Mouse (Mus musculus) lung, embryonic 15.5 days (tissue): Measurements from ENCODE around the gene Med19. TPM values are rescaled to one million over a fixed set of nuclear protein-coding genes. Genes with fewer than 3 reads are reported as not detected.

Experiments
- ATAC-seq: fragments of 200-750 bp; cut with Nextera tagmentation; 2 replicates; pipeline ENCODE4 v1.8.0; 2017; ENCODE audit warnings: moderate number of reproducible peaks, borderline replicate concordance; ENCODE audit not compliant: low FRiP score, low TSS enrichment; ENCODE audit errors: extremely low read depth
- H3K27ac ChIP-seq: fragments of 300-500 bp; sonication (generic); 2 replicates; pipeline ENCODE4 v1.5.1; 2015; ENCODE audit warnings: moderate library complexity, mild to moderate bottlenecking, inconsistent platforms
- H3K27me3 ChIP-seq: fragments of 300-500 bp; sonication (generic); 2 replicates; pipeline ENCODE4 v1.6.1; 2015; ENCODE audit warnings: inconsistent platforms
- H3K36me3 ChIP-seq: fragments of 300-500 bp; sonication (generic); 2 replicates; pipeline ENCODE4 v1.6.1; 2015; ENCODE audit warnings: inconsistent platforms
- H3K4me1 ChIP-seq: fragments of 300-500 bp; sonication (generic); 2 replicates; pipeline ENCODE4 v1.6.1; 2015; ENCODE audit warnings: inconsistent platforms
- H3K4me2 ChIP-seq: fragments of 300-500 bp; sonication (generic); 2 replicates; pipeline ENCODE4 v1.6.1; 2015; ENCODE audit warnings: inconsistent platforms, mild to moderate bottlenecking, moderate library complexity
- H3K4me3 ChIP-seq: fragments of 300-500 bp; sonication (generic); 2 replicates; pipeline ENCODE4 v1.5.1; 2015; ENCODE audit warnings: mild to moderate bottlenecking, inconsistent platforms
- H3K9ac ChIP-seq: fragments of 300-500 bp; sonication (generic); 2 replicates; pipeline ENCODE4 v1.6.1; 2015; ENCODE audit warnings: inconsistent platforms
- H3K9me3 ChIP-seq: fragments of 300-500 bp; sonication (generic); 2 replicates; pipeline ENCODE4 v1.6.1; 2016; ENCODE audit warnings: inconsistent platforms
- WGBS: fragments of 180-500 bp; shearing (Covaris S2); methylation state at CpG from one replicate; pipeline ENCODE4 v1.1.7; 2015; 5-methylcytosine and 5-hydroxymethylcytosine counted together
- polyA plus RNA-seq: library from polyadenylated mRNA; unstranded; fragments of >200 nt; fragmentation: Nextera tagmentation; extraction: Ambion mirVana; gene quantifications from 2 replicates; pipeline ENCODE4 v1.2.1, GENCODE M21; 2015

Gene Med19
- polyA plus RNA-seq, 1 experiment from 2014 or later = 38.0 TPM

GRCm38 (mm10) chr2:84737451-84737925 is 59.3 kb downstream of the Med19 start:
- 3% methylated on average over 8 of the region's 8 CpGs for WGBS

More at GRCm38 (mm10) chr2:84737451-84737925, 59.3 kb downstream of the Med19 start:
- ATAC-seq = peak; percentile 28
- H3K36me3 ChIP-seq = peaks cover 6% of the 10 kb centered on the region
- peak overlapping the region; percentile 40 for H3K4me2 ChIP-seq
- H3K9me3 ChIP-seq = no peaks in the 10 kb centered on the region
- no peak overlapping the region for H3K9ac ChIP-seq
- no peak overlapping the region; the same call in 1 of the 2 replicates for H3K4me3 ChIP-seq
- H3K27ac ChIP-seq = peak overlapping the region; percentile 71
- peaks cover 16% of the 10 kb centered on the region; the same call in 1 of the 2 replicates for H3K27me3 ChIP-seq
- peaks cover 83% of the 10 kb centered on the region for H3K4me1 ChIP-seq

Other genes starting within 250 kb of the Med19 start
- gene Tfpi, start 201.6 kb upstream of the Med19 start, polyA plus RNA-seq = 61.3 and 64.5 TPM in 2 replicates
- gene Ctnnd1, start 27.6 kb upstream of the Med19 start, polyA plus RNA-seq = 61.5 and 66.0 TPM in 2 replicates
- gene Btbd18, start 19.3 kb upstream of the Med19 start, polyA plus RNA-seq = 0.13 and 0.22 TPM in 2 replicates
- gene Selenoh, start 7.6 kb upstream of the Med19 start, polyA plus RNA-seq = 356 and 375 TPM in 2 replicates
- gene Gm28635, start 361 bp upstream of the Med19 start, polyA plus RNA-seq = not detected in 2 replicates
- gene Tmx2, start 738 bp downstream of the Med19 start, polyA plus RNA-seq = 118 and 121 TPM in 2 replicates
- 24.5 and 24.9 TPM in 2 replicates for gene Zdhhc5, start 36.8 kb downstream of the Med19 start, polyA plus RNA-seq
- 27.1 and 29.3 TPM in 2 replicates for gene Clp1, start 48.9 kb downstream of the Med19 start, polyA plus RNA-seq
- gene Ypel4, start 55.7 kb downstream of the Med19 start, polyA plus RNA-seq = 6.3 and 6.6 TPM in 2 replicates
- 7.3 and 9.8 TPM in 2 replicates for gene Gm19426, start 65.3 kb downstream of the Med19 start, polyA plus RNA-seq
- gene Serping1, start 97.0 kb downstream of the Med19 start, polyA plus RNA-seq = 92.3 and 104 TPM in 2 replicates
- 63.8 and 63.9 TPM in 2 replicates for gene Ube2l6, start 120.4 kb downstream of the Med19 start, polyA plus RNA-seq
- 0.20 and 0.27 TPM in 2 replicates for gene Smtnl1, start 144.2 kb downstream of the Med19 start, polyA plus RNA-seq
- 44.3 and 48.0 TPM in 2 replicates for gene Timm10, start 148.6 kb downstream of the Med19 start, polyA plus RNA-seq
- 15.1 and 15.9 TPM in 2 replicates for gene Slc43a1, start 160.4 kb downstream of the Med19 start, polyA plus RNA-seq
- gene Rtn4rl2, start 208.3 kb downstream of the Med19 start, polyA plus RNA-seq = 0.70 and 0.79 TPM in 2 replicates